Mouse (Mus musculus) embryo, embryonic 10.5 days (tissue): ENCODE measurements around the gene Fkbp1a.

ENCODE experiments used
- DNase-seq: peaks from one replicate; pipeline ENCODE4 v3.0.0-alpha.2; 2015; ENCODE audit warnings: low spot score

Fkbp1a gene

DNA sequence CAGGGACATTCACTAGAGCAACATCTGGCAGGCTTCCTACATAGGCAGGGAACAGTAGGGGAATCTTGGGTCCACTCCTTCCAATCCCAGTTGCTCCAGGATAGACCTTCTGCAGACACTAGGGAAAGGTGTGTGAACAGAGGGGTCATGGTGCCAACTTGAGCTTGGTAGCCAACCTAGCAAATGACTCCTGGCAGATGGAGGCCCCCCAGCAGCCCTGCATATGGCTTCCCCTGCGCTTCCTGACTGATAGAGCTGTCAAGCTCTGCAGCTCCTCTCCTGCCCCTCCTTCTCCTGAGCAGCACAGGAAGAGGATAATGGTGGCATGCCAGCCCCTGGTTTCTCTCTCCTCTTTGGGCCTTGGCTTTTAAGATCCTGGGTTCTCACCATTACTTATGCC lies 66.2 kb downstream of the Fkbp1a start:
- no peak for DNase-seq

DNA sequence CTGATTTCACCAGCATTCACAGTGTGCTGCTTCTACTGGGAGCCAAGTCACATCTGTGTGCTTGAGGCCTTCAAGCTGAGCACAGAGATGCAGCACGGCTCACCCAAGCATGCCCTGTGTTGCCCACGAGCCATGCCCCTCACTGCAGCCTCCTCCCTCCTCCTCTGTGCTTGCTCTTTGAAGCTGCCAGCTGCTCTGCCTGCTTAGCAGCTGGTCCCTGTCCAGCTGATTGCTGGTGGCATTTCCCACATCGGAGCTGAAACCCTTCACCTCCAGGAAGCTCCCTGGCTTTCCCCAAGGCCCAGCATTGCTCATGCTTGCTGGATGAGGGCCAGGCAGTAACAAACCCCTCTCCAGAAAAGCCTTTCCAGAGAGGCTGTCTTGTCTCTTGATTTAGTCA lies 67.7 kb downstream of the Fkbp1a start:
- no peak for DNase-seq
